Mouse (Mus musculus): ENCODE measurements around the gene Ivns1abp. TPM values are rescaled to one million over a fixed set of nuclear protein-coding genes. Genes with fewer than 3 reads are reported as not detected.

The Ivns1abp gene
- polyA plus RNA-seq, 1 experiment from 2014 or later: 101 TPM

DNA sequence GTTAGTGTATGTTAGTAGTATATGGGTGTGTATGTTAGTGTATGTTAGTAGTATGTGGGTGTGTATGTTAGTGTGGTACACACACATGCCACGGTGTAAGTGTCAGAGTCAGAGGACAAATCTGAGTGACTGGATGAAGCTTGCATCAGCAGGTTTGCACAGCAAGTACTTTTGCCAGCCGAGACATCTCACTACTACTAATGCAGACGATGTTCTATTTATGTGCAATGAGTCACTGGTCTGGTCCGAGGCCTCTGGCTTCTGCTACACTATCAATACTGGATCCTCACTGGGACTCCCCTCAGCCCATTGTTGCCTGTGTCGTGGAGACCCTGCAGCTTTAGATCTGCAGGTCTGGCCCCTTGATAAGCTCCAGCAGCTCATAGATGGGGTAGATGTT, 27.3 kb downstream of the Ivns1abp start:
- Histone ChIP-seq H3K4me3 (ENCODE audit: low read depth, low read length) (no peak overlapping the region), H3K4me2 (replicated peaks; ENCODE audit: low read depth) (no peak overlapping the region), H3K36me3 (ENCODE audit: control insufficient read depth, insufficient read depth) (peaks cover 38% of the 10 kb centered on the region), H3K27ac (ENCODE audit: low read depth, low read length) (no peak overlapping the region), H3K9me3 (ENCODE audit: control insufficient read depth) (no peaks in the 10 kb centered on the region), H3K4me1 (replicated peaks; ENCODE audit: control insufficient read depth, insufficient read depth, low read length) (no peaks in the 10 kb centered on the region), H3K9ac (ENCODE audit: low read depth, low read length) (no peak overlapping the region), H3K27me3 (replicated peaks; ENCODE audit: control insufficient read depth, insufficient read depth, low read length) (no peaks in the 10 kb centered on the region)
- ATAC-seq: no peak
- WGBS: 78% methylated on average over 5 of the region's 5 CpGs
- no peak for TF ChIP-seq CTCF (IDR thresholded peaks at IDR 0.05; ENCODE audit: low read depth)

DNA sequence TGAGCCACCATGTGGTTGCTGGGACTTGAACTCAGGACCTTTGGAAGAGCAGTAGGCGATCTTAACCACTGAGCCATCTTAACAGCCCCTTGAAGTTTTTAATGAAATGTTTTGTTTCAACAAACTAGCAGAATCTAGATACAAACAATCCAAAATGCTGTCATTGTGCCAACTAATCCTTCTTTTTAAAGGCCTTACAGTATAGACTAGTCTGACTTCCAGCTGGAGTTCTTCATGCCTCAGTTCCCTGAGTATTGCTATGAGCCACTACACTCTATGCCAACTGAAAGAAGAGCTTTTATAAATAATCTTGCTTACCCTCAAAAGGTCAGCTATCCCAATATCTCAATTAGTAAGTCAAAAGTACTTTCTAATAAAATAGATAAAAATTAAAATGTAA, 28.5 kb downstream of the Ivns1abp start:
- no peak overlapping the region for H3K4me3 ChIP-seq (ENCODE audit: low read depth, low read length)
- no peaks in the 10 kb centered on the region for H3K4me1 ChIP-seq (replicated peaks; ENCODE audit: control insufficient read depth, insufficient read depth, low read length)
- H3K27me3 ChIP-seq (replicated peaks; ENCODE audit: control insufficient read depth, insufficient read depth, low read length): no peaks in the 10 kb centered on the region
- no peak overlapping the region for H3K4me2 ChIP-seq (replicated peaks; ENCODE audit: low read depth)
- WGBS: 83% methylated on average over 1 of the region's 1 CpGs
- no peak for ATAC-seq
- TF ChIP-seq CTCF (IDR thresholded peaks at IDR 0.05; ENCODE audit: low read depth): no peak
- H3K36me3 ChIP-seq (ENCODE audit: control insufficient read depth, insufficient read depth): peaks cover 36% of the 10 kb centered on the region
- H3K9ac ChIP-seq (ENCODE audit: low read depth, low read length): no peak overlapping the region
- no peaks in the 10 kb centered on the region for H3K9me3 ChIP-seq (ENCODE audit: control insufficient read depth)
- H3K27ac ChIP-seq (ENCODE audit: low read depth, low read length): no peak overlapping the region

DNA sequence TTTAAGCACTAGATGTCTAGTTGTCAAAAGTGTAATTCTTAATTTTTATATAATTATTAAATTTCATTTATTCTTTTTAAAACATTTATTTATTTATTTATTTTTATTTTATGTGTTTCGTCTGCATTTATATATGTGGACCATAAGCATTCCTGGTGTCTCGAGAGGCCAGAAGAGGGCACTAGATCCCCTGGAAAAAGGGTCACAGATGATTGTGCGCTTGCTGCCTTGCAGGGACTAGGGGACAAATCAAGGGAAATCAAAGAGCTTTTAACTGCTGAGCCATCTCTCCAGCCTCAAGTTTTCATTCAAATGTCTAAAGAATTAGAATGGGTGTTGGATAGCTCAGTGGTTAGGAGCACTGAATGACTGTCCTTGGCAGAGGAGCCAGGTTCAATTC, 33.1 kb downstream of the Ivns1abp start:
- Histone ChIP-seq H3K4me1 (replicated peaks; ENCODE audit: control insufficient read depth, insufficient read depth, low read length) (no peaks in the 10 kb centered on the region), H3K4me3 (ENCODE audit: low read depth, low read length) (no peak overlapping the region), H3K27ac (ENCODE audit: low read depth, low read length) (no peak overlapping the region), H3K36me3 (ENCODE audit: control insufficient read depth, insufficient read depth) (peaks cover 29% of the 10 kb centered on the region), H3K9me3 (ENCODE audit: control insufficient read depth) (no peaks in the 10 kb centered on the region), H3K9ac (ENCODE audit: low read depth, low read length) (no peak overlapping the region), H3K4me2 (replicated peaks; ENCODE audit: low read depth) (no peak overlapping the region), H3K27me3 (replicated peaks; ENCODE audit: control insufficient read depth, insufficient read depth, low read length) (no peaks in the 10 kb centered on the region)
- no peak for ATAC-seq
- 89% methylated on average over 3 of the region's 3 CpGs for WGBS
- TF ChIP-seq CTCF (IDR thresholded peaks at IDR 0.05; ENCODE audit: low read depth): peak; percentile 49

DNA sequence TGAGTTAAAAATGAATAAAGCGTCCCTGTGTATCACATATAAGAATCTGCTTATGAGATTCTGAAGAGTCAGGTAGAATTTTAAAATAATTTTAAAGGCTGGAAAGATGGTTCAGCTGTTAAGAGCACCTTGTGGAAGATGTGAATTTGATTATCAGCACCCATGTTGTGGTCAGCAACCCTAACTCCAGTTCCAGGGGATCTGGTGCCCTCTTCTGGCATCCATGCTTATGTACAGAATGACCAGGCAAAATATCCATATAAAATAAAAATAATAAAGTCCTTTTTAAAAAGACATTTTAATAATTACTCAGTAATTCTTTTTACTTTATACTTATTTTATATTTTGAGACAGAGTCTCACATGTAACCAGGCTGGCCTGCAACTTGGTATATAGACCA, 45.8 kb downstream of the Ivns1abp start:
- Histone ChIP-seq H3K4me2 (replicated peaks; ENCODE audit: low read depth) (no peak overlapping the region), H3K36me3 (ENCODE audit: control insufficient read depth, insufficient read depth) (peaks cover 28% of the 10 kb centered on the region), H3K9me3 (ENCODE audit: control insufficient read depth) (no peaks in the 10 kb centered on the region), H3K27ac (ENCODE audit: low read depth, low read length) (no peak overlapping the region), H3K27me3 (replicated peaks; ENCODE audit: control insufficient read depth, insufficient read depth, low read length) (no peaks in the 10 kb centered on the region), H3K4me1 (replicated peaks; ENCODE audit: control insufficient read depth, insufficient read depth, low read length) (no peaks in the 10 kb centered on the region), H3K9ac (ENCODE audit: low read depth, low read length) (no peak overlapping the region), H3K4me3 (ENCODE audit: low read depth, low read length) (no peak overlapping the region)
- 98% methylated on average over 1 of the region's 1 CpGs for WGBS
- ATAC-seq: no peak
- TF ChIP-seq CTCF (IDR thresholded peaks at IDR 0.05; ENCODE audit: low read depth): peak; percentile 71

DNA sequence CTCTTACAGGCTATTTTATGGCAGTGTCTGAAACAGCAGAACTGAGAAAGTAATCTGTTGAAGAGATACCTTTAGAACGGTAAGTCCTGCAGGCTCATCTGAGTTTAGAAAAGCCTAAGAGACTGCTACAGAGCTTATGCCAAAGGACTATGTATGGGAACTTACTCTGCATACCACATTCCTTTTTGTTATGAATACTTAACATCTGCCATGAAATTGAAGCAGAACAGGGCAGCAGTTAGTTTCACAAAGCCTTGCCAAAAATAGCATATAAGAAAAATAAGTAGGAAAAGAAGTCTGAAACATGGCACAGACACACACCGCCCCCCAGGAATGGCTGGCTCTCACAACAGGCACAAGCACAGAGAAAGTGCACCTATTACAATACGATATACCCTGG, 65.5 kb downstream of the Ivns1abp start:
- ATAC-seq: no peak
- Histone ChIP-seq H3K9ac (ENCODE audit: low read depth, low read length) (no peak overlapping the region), H3K4me2 (replicated peaks; ENCODE audit: low read depth) (no peak overlapping the region), H3K4me1 (replicated peaks; ENCODE audit: control insufficient read depth, insufficient read depth, low read length) (no peaks in the 10 kb centered on the region), H3K9me3 (ENCODE audit: control insufficient read depth) (no peaks in the 10 kb centered on the region), H3K4me3 (ENCODE audit: low read depth, low read length) (no peak overlapping the region), H3K27me3 (replicated peaks; ENCODE audit: control insufficient read depth, insufficient read depth, low read length) (no peaks in the 10 kb centered on the region), H3K36me3 (ENCODE audit: control insufficient read depth, insufficient read depth) (peaks cover 32% of the 10 kb centered on the region), H3K27ac (ENCODE audit: low read depth, low read length) (no peak overlapping the region)
- TF ChIP-seq CTCF (IDR thresholded peaks at IDR 0.05; ENCODE audit: low read depth): no peak
- WGBS: 71% methylated on average over 3 of the region's 3 CpGs

Other genes starting within 250 kb of the Ivns1abp start
- gene Gm47985, start 161.9 kb upstream of the Ivns1abp start, polyA plus RNA-seq (2015; fragmentation: Nextera tagmentation; extraction: Ambion mirVana): 0.08 TPM in 1 of 2 replicates, not detected in the other
- gene Gm8947, start 152.1 kb upstream of the Ivns1abp start, polyA plus RNA-seq (2015; fragmentation: Nextera tagmentation; extraction: Ambion mirVana): not detected in 2 replicates
- gene Gm47995, start 146.0 kb upstream of the Ivns1abp start, polyA plus RNA-seq (2015; fragmentation: Nextera tagmentation; extraction: Ambion mirVana): not detected in 2 replicates
- gene 3110040M04Rik, start 140.4 kb upstream of the Ivns1abp start, polyA plus RNA-seq (2015; fragmentation: Nextera tagmentation; extraction: Ambion mirVana): not detected in 2 replicates
- gene Gm47996, start 134.3 kb upstream of the Ivns1abp start, polyA plus RNA-seq (2015; fragmentation: Nextera tagmentation; extraction: Ambion mirVana): not detected in 2 replicates
- 56.7 and 66.5 TPM in 2 replicates for gene Swt1, start 84.0 kb downstream of the Ivns1abp start, polyA plus RNA-seq (2015; fragmentation: Nextera tagmentation; extraction: Ambion mirVana)
- gene Trmt1l, start 84.1 kb downstream of the Ivns1abp start, polyA plus RNA-seq (2015; fragmentation: Nextera tagmentation; extraction: Ambion mirVana): 18.5 and 21.7 TPM in 2 replicates
- 26.9 and 31.4 TPM in 2 replicates for gene Rnf2, start 156.5 kb downstream of the Ivns1abp start, polyA plus RNA-seq (2015; fragmentation: Nextera tagmentation; extraction: Ambion mirVana)
- 6.0 and 7.4 TPM in 2 replicates for gene Fam129a, start 226.7 kb downstream of the Ivns1abp start, polyA plus RNA-seq (2015; fragmentation: Nextera tagmentation; extraction: Ambion mirVana)

Data from intestine, postnatal 0 days (tissue).